Mouse (Mus musculus) kidney, adult 11 months (tissue): ENCODE data around the gene Carm1.
A peak's percentile ranks its signal among the peaks of the same experiment; 100 is the strongest.
"Not testable (repeated sequence)": the region's sequence is repeated elsewhere in the genome, so short reads cannot be mapped to it uniquely, and the experiment has no call there.

ENCODE experiments used
- DNase-seq: peaks from one replicate; pipeline ENCODE4 v3.0.0; 2022

The Carm1 gene

DNA sequence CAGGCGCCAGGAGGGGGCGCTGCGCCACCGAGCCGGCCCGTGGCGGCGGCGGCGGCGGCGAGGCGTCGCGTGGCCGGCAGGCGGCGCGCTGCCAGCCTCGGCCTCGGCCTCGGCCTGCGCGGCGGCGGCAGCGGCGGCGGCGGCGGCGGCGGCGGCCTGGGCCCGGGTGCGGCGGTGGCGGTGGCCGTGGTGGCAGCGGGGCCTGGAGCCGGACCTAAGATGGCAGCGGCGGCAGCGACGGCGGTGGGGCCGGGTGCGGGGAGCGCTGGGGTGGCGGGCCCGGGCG lies at the start of gene Carm1:
TSS of gene Carm1 (plus strand) at position 106 of the 286 bp plus-strand sequence.
- no peak for DNase-seq

DNA sequence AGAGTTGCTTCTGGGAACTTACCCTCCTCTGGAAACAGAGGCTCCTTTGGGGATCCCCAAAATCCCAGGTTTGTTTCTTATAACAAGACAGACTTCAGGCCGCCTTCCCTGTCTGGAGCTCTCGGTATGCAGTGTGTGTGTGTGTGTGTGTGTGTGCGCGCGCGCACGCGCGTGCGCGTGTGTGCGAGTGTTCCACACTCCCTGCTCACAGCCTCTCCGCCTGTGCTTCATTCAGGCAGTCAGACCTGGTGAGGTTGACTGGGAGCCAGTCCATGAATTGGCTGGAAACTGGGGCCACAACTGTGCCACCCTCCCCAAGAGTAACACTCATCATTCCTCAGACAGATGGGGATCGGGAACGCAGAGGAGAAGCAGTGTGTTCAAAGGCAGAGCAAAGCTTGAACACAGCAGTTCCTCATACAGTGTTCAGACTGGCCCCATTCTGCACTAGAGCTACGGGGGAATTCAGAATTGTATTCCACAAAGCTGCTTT lies 49.6 kb upstream of the Carm1 start:
- DNase-seq, result no peak

DNA sequence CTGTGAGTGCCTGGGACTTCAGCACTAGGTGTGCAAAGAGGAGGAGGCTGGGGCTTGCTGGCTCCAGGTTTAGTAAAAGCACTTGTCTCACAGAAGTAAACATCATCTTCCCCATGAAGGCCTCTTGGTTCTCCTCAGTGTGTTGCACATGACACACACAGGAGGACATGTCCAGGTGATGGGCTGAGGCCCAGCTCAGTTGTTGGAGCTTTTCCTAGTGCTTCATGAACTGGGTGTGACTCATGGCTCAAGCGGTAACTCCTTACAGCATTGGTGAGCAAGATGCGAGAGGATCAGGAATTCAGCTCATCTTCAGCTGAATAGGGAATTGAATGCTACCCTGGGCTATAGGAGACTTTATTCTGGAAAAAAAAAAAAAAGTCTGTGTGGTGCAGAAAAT lies 49.0 kb upstream of the Carm1 start:
- no peak for DNase-seq

DNA sequence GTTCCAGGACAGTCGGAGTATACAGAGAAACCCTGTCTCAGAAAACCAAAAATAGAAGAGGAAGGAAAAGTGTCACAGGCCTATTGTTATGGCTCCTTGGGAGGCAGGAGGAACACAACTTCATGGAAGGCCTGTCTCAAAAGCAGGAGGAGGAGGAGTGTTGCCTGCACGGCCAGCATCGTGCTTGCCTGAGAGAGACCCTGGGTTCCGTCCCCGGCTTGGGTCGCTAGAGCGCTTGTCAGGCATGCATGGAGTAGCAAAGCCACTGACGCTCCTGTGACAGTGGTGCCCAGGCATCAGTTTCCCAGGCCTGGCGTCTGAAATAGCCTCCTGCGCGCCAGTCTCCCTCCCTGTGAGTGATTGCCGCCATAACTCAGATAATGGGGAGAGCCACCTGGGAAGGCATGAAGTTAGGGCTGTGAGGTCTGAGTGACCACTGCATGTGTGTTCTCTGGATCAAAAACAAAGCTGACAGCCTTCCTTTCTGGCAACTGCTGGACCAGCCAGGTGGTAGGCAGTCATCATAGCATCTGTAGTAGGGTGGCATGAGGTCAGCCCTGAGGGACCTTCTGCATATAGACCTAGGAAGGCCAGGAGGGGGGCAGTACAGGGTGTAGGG lies 48.3 kb upstream of the Carm1 start:
- DNase-seq, result no peak

DNA sequence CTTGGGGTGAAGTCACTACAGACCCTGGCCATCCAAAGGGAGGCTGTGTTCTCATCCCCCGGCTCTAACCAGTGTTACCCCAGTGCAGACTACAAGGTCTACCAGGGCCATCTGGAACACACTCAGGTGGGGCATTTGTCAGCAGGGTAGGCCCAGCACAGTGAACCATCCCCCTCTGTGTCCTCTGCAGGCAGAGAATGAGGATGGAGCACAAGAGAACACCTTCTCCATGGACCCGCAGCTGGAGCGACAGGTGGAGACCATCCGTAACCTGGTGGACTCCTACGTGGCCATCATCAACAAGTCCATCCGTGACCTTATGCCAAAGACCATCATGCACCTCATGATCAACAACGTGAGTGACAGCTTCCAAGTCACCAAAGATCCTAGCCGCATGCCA lies 43.3 kb upstream of the Carm1 start:
- no peak for DNase-seq

DNA sequence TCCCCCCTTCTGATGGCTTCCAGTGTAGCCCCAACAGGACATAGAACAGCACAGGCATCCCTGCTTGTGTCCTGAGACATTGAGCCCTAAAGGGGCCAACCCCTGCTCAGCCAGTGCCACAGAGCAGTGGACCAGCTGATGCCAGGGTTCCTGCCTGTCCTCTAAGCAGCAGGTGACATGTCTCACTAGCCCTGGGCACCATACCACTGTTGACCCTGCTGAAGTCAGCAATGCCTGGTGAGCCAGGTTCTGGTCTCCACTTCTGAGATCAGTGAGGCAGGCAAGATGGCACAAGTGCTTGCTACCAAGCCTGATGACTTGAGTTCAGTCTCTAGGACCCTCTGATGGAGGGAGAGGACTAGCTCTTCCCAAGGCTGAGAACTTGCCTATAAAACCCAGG lies 40.9 kb upstream of the Carm1 start:
- no peak for DNase-seq

DNA sequence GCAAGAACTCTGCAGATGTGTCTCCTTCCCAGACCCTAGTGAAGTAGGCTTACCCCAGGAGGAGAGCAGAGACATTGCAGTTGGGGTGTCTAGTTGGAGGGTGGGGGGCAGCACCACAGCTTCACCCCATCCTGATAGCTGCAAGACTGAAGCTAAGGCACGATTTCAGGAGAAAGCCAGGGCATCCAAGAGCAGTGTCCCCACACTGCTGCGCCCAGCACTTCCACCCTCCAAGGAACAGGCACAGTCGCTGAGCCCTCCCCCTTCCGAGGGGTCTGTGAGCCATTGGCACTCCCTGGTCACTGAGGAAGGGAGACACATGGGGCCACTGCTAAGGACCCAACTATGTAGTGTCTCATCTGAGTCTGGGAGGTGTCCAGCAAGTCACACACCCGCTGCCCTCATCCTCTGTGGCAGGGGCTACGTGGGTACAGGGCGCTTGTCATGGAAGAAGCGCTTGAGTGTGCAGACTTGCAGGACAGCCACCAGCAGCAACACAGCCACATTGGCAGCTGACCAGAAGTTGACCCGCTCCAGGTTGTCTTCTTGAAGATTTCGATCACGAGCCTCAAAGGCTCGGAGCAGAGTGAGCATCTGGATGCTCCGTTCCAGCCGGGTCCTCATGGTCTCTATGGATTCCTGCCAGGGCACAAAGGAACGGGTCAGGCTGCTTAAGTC lies 38.8 kb upstream of the Carm1 start:
- no peak for DNase-seq

DNA sequence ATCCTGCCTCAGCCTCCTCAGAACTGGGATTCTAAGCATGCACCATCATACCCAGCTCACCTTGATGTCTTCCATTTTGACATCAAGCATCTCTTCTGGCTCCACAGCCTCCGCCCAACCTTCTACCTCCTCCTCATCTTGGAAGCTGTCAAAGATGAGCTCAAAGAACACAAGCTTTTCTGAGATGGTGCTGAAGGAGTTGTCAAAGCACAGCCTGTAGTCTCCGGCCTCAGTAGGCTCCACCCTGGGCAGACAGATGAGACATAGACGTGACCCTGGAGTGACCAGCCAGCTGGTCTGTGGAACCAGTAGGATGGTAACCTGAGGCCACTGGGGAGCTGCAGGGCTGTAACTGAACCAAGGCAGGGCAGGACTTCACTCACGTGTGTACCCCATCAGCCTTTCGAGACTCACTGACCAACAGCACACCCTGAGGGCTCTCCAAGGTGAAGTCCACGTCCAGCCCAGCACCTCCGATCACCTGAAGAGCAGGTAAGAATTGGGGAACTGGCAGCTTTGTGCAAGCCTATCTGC lies 37.8 kb upstream of the Carm1 start:
- no peak for DNase-seq

DNA sequence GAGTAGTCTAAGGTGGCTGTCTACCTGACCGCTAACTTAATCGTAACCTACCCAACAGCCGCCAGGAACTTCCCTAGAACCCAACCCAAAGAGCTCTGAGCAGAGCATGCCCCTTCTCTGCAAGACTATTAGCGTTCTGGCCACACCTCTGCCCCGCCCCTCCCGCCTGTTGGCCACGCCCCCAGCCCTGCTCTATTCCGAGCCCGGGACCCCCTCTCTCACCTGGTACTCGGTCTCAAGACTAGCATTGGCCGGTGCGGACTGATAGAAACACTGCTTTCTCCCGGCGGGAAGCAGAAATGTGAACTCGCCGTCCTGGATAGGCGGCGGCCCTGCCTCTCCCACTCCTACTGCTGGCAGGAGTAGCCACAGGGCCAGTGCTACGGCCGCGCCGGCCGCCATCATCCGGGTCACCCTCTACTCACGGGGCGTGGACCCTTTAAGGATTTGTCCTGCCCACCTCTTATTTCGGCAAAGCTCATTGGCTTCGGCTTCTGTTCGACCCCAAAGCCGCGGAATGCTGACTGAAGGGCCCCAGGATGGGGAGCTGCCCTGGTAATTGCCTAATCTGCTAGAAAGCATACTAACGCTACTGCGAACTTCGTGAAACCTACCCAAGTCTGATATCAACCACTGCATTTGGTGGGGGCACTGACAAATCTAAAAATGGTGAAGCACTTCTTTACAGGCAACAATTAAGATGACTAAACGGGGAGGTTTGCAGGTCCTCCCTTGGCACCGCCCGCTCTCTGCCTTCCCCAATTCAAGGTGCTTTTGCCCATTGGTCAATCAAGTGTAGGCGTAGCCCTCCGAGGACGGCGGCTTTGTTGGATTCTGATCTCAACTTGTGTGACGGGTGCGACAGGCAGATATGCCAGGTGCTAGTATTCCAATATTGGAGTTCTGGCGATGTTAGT lies 36.7 kb upstream of the Carm1 start, which contains the start of gene Tmed1:
TSS of gene Tmed1 (minus strand) at position 481 of the 917 bp plus-strand sequence.
- DNase-seq, result peak; percentile 98

DNA sequence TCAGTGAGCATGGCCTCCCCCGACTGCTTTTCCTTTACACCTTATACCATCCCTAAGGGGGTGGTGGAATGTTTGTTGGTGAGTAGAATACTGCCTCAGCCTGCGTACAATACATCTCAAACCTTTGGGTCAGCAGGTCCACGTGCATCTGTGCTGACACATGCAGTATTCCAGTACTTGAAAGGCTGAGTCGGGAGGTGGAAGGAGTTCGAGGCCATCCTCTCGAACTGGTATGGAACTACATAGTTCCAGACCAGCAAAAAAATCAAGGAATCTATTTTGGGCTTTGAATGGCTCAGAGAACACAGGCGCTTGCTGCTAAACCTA lies 36.0 kb upstream of the Carm1 start:
- DNase-seq, result no peak

DNA sequence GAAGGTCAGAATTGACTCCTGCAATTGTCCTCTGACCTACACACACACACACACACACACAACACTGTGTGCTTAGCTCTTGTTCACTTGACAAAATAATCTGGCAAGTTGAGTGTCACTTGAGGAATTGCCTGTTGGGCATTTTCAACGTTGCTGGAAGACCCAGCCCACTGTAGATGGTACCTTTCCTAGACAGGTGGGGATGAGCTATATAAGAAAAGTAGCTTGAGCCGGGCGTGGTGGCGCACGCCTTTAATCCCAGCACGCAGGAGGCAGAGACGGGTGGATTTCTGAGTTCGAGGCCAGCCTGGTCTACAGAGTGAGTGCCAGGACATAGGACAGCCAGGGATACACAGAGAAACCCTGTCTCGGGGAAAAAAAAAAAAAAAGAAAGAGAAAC lies 35.6 kb upstream of the Carm1 start:
- DNase-seq, result no peak

DNA sequence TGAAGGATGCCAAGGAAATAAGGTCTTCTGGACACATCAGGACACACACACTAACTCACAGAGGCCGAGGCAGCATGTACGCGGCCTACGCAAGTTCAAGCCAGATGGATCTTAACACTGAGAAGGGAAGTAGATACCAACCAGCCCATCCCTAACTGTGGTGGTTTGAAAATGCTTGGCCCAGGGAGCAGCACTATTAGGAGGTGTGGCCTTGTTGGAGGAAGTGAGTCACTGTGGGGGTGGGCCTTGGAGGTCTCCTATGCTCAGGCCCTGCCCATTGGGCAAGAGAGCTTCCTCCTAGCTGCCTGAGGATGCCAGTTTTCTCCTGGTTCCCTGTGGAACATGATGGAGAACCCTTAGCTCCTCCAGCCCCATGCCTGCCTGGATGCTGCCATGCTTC lies 33.2 kb upstream of the Carm1 start:
- DNase-seq, result no peak

DNA sequence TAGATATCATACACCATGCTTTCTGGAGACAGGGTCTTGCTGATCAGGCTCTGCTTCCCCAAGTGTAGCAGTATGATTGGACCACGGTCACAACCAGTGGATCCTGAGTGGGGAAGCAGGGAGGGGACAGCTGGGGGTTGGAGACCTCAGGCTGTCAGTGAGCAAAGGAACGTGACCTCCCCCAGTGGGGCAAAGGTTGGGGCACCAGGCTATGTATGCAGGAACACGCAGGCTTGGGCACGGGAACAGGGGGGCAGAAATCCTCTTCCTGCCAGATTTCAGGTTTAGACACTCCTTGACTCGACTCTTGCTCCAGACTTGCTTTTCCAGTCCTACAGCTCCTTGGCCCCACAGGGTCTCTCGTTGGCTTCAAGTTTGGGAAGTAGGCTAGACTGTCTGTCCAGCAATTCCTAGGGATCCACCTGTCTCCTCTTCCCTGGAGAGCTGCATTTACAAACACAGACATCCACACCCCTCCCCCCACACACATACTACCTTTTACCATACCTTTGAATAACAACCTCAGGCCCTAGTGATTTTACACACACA lies 28.7 kb upstream of the Carm1 start:
- no peak for DNase-seq

DNA sequence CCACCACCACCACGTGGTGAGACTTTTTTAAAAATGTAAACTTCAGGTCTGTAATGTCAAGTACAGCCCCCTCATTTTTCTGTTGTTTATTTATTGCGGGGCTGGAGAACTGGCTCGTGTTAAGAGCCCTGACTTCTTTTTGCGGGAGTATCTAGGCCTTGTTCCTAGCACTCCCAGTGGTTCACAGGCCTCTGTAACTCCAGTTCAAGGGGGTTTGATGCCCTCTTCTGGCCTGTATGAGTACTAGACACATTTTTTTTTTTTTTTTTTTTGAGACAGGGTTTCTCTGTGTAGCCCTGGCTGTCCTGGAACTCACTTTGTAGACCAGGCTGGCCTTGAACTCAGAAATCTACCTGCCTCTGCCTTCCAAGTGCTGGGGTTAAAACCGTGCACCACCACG lies 28.0 kb upstream of the Carm1 start:
- not testable (repeated sequence) for DNase-seq

DNA sequence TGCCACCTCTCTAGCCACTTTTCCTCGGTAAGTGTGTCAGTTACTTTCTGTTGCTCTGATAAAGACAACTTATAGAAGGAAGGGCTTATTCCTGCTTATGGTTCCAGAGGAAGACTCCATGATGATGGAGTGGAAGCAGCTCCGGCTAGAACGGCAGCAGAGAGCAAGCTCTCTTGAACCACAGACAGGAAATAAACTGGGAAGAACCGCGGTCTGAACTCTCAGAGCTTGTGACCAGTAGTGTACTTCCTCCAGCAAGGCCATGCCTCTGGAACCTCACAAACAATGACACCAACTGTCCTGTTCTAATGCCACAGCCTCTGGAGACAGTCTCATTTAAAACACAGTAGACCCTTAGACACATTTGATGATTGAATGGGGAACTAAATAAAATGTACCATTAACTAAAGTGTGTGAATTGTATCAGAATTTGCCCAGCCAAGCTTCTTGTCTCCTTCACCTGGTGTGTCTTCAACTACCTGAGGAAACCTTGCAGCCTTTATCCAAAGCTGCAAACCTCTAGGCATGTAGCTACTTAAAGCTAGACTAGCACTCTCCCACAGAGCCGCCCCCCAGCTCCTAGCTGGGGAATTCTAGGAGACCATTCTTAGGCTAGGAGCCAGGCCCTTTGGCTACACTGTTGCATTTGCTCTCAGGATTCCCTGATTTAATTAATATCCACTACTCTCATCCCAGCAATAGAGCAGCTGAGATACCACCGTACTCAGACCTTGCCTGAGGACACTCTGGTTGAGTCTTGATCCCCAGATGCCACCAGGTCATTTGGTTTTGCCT lies 21.4 kb upstream of the Carm1 start:
- DNase-seq, result no peak

DNA sequence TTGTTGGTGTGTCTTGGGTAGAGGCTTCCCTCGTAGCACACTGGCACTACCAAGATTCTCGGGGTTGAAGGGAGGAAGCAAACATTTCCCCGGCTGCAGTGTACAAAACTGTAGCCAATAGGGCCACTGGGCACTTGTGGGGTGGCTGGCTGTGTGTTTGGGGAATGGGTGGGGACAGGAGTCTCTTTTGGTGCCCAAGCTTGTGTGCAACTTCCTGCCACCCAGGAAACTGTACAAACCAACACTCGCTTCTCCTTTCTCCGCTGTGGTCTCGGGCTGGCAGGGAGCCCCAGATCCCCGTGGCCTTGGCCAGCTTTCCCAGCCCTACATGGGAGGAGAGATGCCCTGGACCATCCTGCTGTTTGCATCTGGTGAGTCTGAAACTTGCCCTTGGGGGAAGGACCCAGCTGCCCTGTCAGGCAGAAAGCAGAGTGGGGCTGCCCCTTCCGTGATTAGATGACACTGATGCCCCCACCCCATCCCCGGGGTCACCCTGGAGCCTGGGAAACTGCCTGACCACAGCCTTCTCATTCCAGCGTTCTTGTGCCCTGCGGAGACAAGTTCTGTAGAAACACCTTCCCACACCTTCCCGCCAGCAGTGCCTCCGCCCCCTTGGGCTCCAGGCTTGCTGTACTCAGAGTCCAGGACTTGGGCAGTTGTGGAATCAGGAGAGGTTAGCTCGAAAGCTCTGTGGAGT lies 20.6 kb upstream of the Carm1 start, which contains the start of gene AB124611:
TSS of gene AB124611 (plus strand) at position 240 of the 697 bp plus-strand sequence.
- DNase-seq, result no peak

DNA sequence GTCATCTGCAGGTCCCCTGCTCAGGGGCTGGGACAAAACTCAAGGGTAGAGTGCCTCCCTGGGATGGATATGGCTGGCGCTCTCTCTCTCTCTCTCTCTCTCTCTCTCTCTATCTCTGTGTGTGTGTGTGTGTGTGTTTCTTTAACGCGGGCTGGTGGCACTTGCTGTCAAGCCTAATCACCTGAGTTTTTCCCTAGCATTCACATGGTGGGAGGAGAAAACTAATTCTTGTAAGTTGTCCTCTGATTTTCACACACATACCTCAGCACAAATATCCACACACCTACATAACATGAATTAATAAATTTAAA lies 20.1 kb upstream of the Carm1 start:
- DNase-seq, result no peak

DNA sequence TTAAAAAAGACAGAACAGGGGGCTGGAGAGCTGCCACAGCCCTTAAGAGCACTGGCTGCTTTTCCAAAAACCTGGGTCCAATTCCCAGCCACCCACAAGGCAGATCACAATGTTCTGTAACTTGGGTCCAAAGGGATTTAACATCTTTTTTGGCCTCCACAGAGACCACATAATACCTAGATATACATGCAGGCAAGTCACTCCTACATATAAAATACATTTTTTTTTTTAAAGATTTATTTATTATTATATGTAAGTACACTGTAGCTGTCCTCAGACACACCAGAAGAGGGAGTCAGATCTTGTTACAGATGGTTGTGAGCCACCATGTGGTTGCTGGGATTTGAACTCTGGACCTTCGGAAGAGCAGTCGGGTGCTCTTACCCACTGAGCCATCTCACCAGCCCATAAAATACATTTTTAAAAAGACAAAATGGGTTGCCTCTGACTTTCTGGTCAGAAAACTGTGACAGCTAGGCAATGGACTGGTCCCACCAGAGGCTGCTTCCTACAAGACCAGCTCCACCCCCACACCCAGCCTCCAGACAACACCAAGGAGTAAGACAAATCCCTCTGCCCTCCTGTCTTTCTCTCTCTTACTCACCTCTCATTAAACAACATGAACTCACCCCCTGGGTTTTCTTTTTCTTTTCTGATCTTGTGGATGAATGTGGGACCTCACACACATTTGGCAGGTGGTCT lies 19.4 kb upstream of the Carm1 start:
- DNase-seq, result no peak

DNA sequence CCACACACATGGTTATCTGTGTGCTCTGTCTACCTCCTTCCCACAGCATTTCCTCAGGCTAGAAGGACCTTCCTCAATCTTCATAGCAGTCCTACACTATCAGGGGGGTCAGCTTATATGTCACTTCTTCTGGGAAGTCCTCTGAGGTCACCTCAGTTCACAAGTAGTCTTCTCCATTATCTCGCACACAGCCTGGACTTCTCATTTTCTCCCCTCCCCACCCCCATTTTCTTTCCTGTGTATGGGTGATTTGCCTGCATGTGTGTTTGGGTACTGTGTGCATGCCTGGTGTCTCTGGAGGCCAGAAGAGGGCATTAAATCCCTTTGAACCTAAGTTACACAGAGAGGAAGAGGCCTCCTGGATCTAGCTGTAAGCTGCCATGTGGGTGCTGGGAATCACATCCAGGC lies 18.8 kb upstream of the Carm1 start:
- no peak for DNase-seq

DNA sequence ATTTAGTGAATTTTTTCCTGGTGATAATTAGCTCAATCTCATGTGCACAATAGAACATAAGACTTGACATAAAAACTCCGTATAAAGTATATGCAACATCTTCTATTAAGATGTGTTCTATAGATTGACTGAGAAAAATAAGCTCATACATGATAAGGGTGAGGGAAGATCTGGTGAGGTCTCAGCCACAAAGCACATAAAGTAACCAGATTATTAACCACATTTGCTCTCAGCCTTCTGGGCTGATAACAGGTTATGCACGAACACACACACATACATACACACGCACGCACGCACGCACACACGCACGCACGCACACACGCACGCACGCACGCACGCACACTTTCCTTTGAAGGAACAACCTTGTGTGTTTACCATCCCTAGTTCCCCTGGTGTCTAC lies 10.2 kb upstream of the Carm1 start:
- no peak for DNase-seq

DNA sequence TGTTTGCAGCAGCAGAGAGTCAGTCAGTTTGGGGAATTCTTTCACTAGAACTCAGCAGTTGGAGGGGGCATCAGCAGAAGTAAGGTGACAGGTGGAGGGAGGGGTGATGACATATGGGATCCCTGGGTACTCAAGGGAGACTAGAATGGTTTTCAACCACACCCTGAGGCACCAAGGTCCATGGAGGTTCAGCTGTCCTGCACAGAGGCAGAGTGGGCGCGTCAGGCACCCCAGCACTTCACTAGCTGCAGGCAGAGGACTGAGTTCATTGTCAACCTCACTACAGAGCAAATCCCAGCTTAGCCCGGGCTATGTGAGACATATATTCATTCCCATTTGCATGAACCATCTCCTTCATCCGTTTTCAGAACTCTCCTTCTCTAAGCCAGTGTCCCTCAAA lies 9.7 kb upstream of the Carm1 start:
- no peak for DNase-seq
